Mouse (Mus musculus) right cerebral cortex, adult 18-20 months (tissue): Measurements from ENCODE around the gene Vmn2r96.
"Not testable (repeated sequence)": the region's sequence is repeated elsewhere in the genome, so short reads cannot be mapped to it uniquely, and the experiment has no call there.

ENCODE experiments used
- DNase-seq: peaks from one replicate; pipeline ENCODE4 v3.0.0; 2022; ENCODE audit warnings: mixed read lengths

Vmn2r96 gene

GRCm38 (mm10) chr17:18572851-18573250 is at the start of gene Vmn2r96:
Gene Vmn2r96 (plus strand): TSS chr17:18573151.
- not testable (repeated sequence) for DNase-seq

- DNase-seq: no peak
Measured at GRCm38 (mm10) chr17:18523371-18523770, 49.6 kb upstream of the Vmn2r96 start.

GRCm38 (mm10) chr17:18523991-18524390 is 49.0 kb upstream of the Vmn2r96 start:
- no peak for DNase-seq

- not testable (repeated sequence) for DNase-seq
Measured at GRCm38 (mm10) chr17:18558212-18559158, 14.5 kb upstream of the Vmn2r96 start.

- DNase-seq: not testable (repeated sequence)
Measured at GRCm38 (mm10) chr17:18566186-18566585, 6.8 kb upstream of the Vmn2r96 start.

- DNase-seq: not testable (repeated sequence)
Measured at GRCm38 (mm10) chr17:18615151-18615550, 42.2 kb downstream of the Vmn2r96 start.

GRCm38 (mm10) chr17:18626532-18626931 is 53.6 kb downstream of the Vmn2r96 start:
- no peak for DNase-seq
